Mouse (Mus musculus) CH12.LX (cell line): ENCODE data around the gene C2cd4b. TPM values are rescaled to one million over a fixed set of nuclear protein-coding genes. Genes with fewer than 3 reads are reported as not detected.

Source experiments
- DNase-seq: peaks from one replicate; pipeline ENCODE4 v3.0.0-alpha.2; 2013; ENCODE audit errors: extremely low read depth
- H3K27ac ChIP-seq: 2 replicates; pipeline ENCODE4 v1.5.1; 2012; ENCODE audit warnings: low read depth, mild to moderate bottlenecking, control low read depth, moderate library complexity; ENCODE audit not compliant: insufficient read depth
- H3K27me3 ChIP-seq: replicated peaks from 2 replicates; pipeline ENCODE3; 2012; ENCODE audit warnings: inconsistent platforms
- H3K36me3 ChIP-seq, 2 experiments: replicated peaks in 1 of 2; 2 replicates each; pipeline versions ENCODE3 to v1.6.1; 2012; ENCODE audit warnings: inconsistent platforms in 1 of 2, low read length in 1 of 2, mild to moderate bottlenecking in 1 of 2, mixed read lengths in 1 of 2, moderate library complexity in 1 of 2; ENCODE audit not compliant: control insufficient read depth in 1 of 2, insufficient read depth in 1 of 2
- H3K4me1 ChIP-seq, 2 experiments: 2 replicates each; pipeline ENCODE4 v1.6.1; 2012; ENCODE audit warnings: inconsistent platforms in 1 of 2, moderate library complexity in 1 of 2; ENCODE audit not compliant: insufficient read depth in 2 of 2, control insufficient read depth in 1 of 2
- H3K4me2 ChIP-seq: 2 replicates; pipeline ENCODE4 v1.6.1; 2012; ENCODE audit warnings: low read depth, mild to moderate bottlenecking, control low read depth; ENCODE audit not compliant: poor library complexity, insufficient read depth, severe bottlenecking
- H3K4me3 ChIP-seq, 3 experiments: fragments of 150-350 bp in 1 of 3; sonication (generic) in 1 of 3; replicated peaks in 1 of 3; 2 replicates each; pipeline versions ENCODE3 to v1.5.1; 2011 to 2012; ENCODE audit warnings: low read depth in 2 of 3, low read length in 2 of 3, mild to moderate bottlenecking in 2 of 3, moderate library complexity in 2 of 3, control low read depth in 1 of 3, improper control_type of control experiment in 1 of 3, inconsistent platforms in 1 of 3, mixed read lengths in 1 of 3; ENCODE audit not compliant: poor library complexity in 1 of 3
- H3K79me2 ChIP-seq: replicated peaks from 2 replicates; pipeline ENCODE4 v1.6.1; 2012; ENCODE audit warnings: mild to moderate bottlenecking, moderate library complexity; ENCODE audit not compliant: control insufficient read depth, poor library complexity, insufficient read depth, severe bottlenecking; ENCODE audit errors: extremely low read depth
- H3K9ac ChIP-seq: 2 replicates; pipeline ENCODE4 v1.6.1; 2012; ENCODE audit warnings: low read depth, mild to moderate bottlenecking, control low read depth, moderate library complexity; ENCODE audit not compliant: insufficient read depth
- H3K9me3 ChIP-seq: replicated peaks from 2 replicates; pipeline ENCODE3; 2012; ENCODE audit warnings: low read length, inconsistent platforms, mixed read lengths
- BHLHE40 ChIP-seq: IDR thresholded peaks from 2 replicates; pipeline ENCODE4 v1.6.1; 2011; ENCODE audit warnings: mild to moderate bottlenecking, low read depth, low read length, improper control_type of control experiment
- CHD2 ChIP-seq: IDR thresholded peaks from 2 replicates; pipeline ENCODE4 v1.6.1; 2011; ENCODE audit warnings: low read length, improper control_type of control experiment
- CTCF ChIP-seq, 2 experiments: IDR thresholded peaks in 1 of 2; conservative IDR thresholded peaks in 1 of 2; 2 replicates each; pipeline ENCODE4 v1.5.1; 2011 to 2012; ENCODE audit warnings: low read depth in 2 of 2, low read length in 2 of 2, improper control_type of control experiment in 1 of 2, inconsistent platforms in 1 of 2, mild to moderate bottlenecking in 1 of 2, moderate library complexity in 1 of 2
- E2F4 ChIP-seq: IDR thresholded peaks from 2 replicates; pipeline ENCODE4 v1.6.1; 2011; ENCODE audit warnings: low read depth, low read length, improper control_type of control experiment; ENCODE audit not compliant: insufficient replicate concordance
- ELF1 ChIP-seq: IDR thresholded peaks from 2 replicates; pipeline ENCODE4 v1.6.1; 2014; ENCODE audit warnings: low read depth, mild to moderate bottlenecking, inconsistent platforms, low read length, improper control_type of control experiment
- EP300 ChIP-seq: IDR thresholded peaks from 2 replicates; pipeline ENCODE4 v1.6.1; 2011; ENCODE audit warnings: low read length, improper control_type of control experiment
- ETS1 ChIP-seq: conservative IDR thresholded peaks from 2 replicates; pipeline ENCODE4 v1.6.1; 2012; ENCODE audit warnings: low read depth, mild to moderate bottlenecking, inconsistent platforms, low read length, improper control_type of control experiment, moderate library complexity
- GABPA ChIP-seq: IDR thresholded peaks from 2 replicates; pipeline ENCODE4 v1.6.1; 2012; ENCODE audit warnings: low read depth, low read length, improper control_type of control experiment, inconsistent platforms; ENCODE audit not compliant: insufficient replicate concordance
- IRF4 ChIP-seq: IDR thresholded peaks from 2 replicates; pipeline ENCODE4 v1.6.1; 2014; ENCODE audit warnings: low read depth, mild to moderate bottlenecking, inconsistent platforms, low read length, improper control_type of control experiment
- JUND ChIP-seq: conservative IDR thresholded peaks from 2 replicates; pipeline ENCODE4 v1.6.1; 2011; ENCODE audit warnings: low read depth, low read length, improper control_type of control experiment
- MAFK ChIP-seq: IDR thresholded peaks from 2 replicates; pipeline ENCODE4 v1.6.1; 2011; ENCODE audit warnings: low read length, improper control_type of control experiment; ENCODE audit not compliant: insufficient replicate concordance
- MAX ChIP-seq: IDR thresholded peaks from 2 replicates; pipeline ENCODE4 v1.6.1; 2011; ENCODE audit warnings: low read length, improper control_type of control experiment
- MAZ ChIP-seq: IDR thresholded peaks from 2 replicates; pipeline ENCODE4 v1.6.1; 2012; ENCODE audit warnings: low read depth, mild to moderate bottlenecking, inconsistent platforms, low read length, improper control_type of control experiment, moderate library complexity
- MEF2A ChIP-seq: IDR thresholded peaks from 2 replicates; pipeline ENCODE4 v1.6.1; 2014; ENCODE audit warnings: low read depth, mild to moderate bottlenecking, inconsistent platforms, low read length, improper control_type of control experiment, borderline replicate concordance
- MYC ChIP-seq: IDR thresholded peaks from 2 replicates; pipeline ENCODE4 v1.6.1; 2011; ENCODE audit warnings: low read depth, mild to moderate bottlenecking, improper control_type of control experiment, low read length
- NELFE ChIP-seq: IDR thresholded peaks from 2 replicates; pipeline ENCODE4 v1.6.1; 2011; ENCODE audit warnings: low read depth, low read length, improper control_type of control experiment
- NRF1 ChIP-seq: IDR thresholded peaks from 2 replicates; pipeline ENCODE4 v1.6.1; 2014; ENCODE audit warnings: low read depth, mild to moderate bottlenecking, inconsistent platforms, low read length, improper control_type of control experiment, moderate library complexity
- PAX5 ChIP-seq: IDR thresholded peaks from 2 replicates; pipeline ENCODE4 v1.6.1; 2012; ENCODE audit warnings: low read length, inconsistent platforms, mixed read lengths
- POLR2A ChIP-seq: IDR thresholded peaks from 2 replicates; pipeline ENCODE4 v1.6.1; 2011; ENCODE audit warnings: low read depth, mild to moderate bottlenecking, improper control_type of control experiment, low read length
- POLR2AphosphoS2 ChIP-seq: IDR thresholded peaks from 2 replicates; pipeline ENCODE4 v1.6.1; 2011; ENCODE audit warnings: low read depth, low read length, improper control_type of control experiment
- RAD21 ChIP-seq: IDR thresholded peaks from 2 replicates; pipeline ENCODE4 v1.6.1; 2011; ENCODE audit warnings: low read depth, mild to moderate bottlenecking, low read length, improper control_type of control experiment, moderate library complexity
- RCOR1 ChIP-seq: conservative IDR thresholded peaks from 2 replicates; pipeline ENCODE4 v1.6.1; 2012; ENCODE audit warnings: low read depth, mild to moderate bottlenecking, inconsistent platforms, low read length, improper control_type of control experiment
- SIN3A ChIP-seq: IDR thresholded peaks from 2 replicates; pipeline ENCODE4 v1.6.1; 2012; ENCODE audit warnings: low read length, improper control_type of control experiment, inconsistent platforms
- SMC3 ChIP-seq: IDR thresholded peaks from 2 replicates; pipeline ENCODE4 v1.6.1; 2011; ENCODE audit warnings: low read depth, low read length, improper control_type of control experiment
- TCF12 ChIP-seq: IDR thresholded peaks from 2 replicates; pipeline ENCODE4 v1.6.1; 2014; ENCODE audit warnings: low read depth, mild to moderate bottlenecking, inconsistent platforms, low read length, improper control_type of control experiment
- ZC3H11A ChIP-seq: IDR thresholded peaks from 2 replicates; pipeline ENCODE4 v1.6.1; 2012; ENCODE audit warnings: low read depth, mild to moderate bottlenecking, inconsistent platforms, low read length, improper control_type of control experiment
- ZMIZ1 ChIP-seq: IDR thresholded peaks from 2 replicates; pipeline ENCODE4 v1.6.1; 2012; ENCODE audit warnings: low read depth, mild to moderate bottlenecking, inconsistent platforms, low read length, improper control_type of control experiment
- ZNF384 ChIP-seq: IDR thresholded peaks from 2 replicates; pipeline ENCODE4 v1.6.1; 2012; ENCODE audit warnings: low read depth, low read length, improper control_type of control experiment, inconsistent platforms
- dilution Hi-C: fragments of 300-500 bp; cut with MboI; formaldehyde crosslinking; loops from 2 replicates; pipeline ENCODE4 v1.14.3; 2020; ENCODE audit warnings: low sequenced_read_pairs; ENCODE audit not compliant: extremely low pct_unique_long_range_greater_than_20kb, extremely low pct_ligation_motif_present
- in situ Hi-C: fragments of 300-500 bp; cut with MboI; formaldehyde crosslinking; loops from 3 replicates; pipeline ENCODE4 v1.14.3; 2019; ENCODE audit warnings: low sequenced_read_pairs, low pct_ligation_motif_present, low pct_unique_long_range_greater_than_20kb, mixed read lengths
- polyA plus RNA-seq: library from polyadenylated mRNA; unstranded; fragments of >175 nt; gene quantifications from 2 replicates; pipeline ENCODE4 v1.2.1, GENCODE M21; 2012; ENCODE audit warnings: low read depth; ENCODE audit not compliant: insufficient read length
- total RNA-seq, 2 experiments: library from RNA; depleted of rRNA; stranded (reverse); fragments of 300-350 nt in 1 of 2; fragments of >200 nt in 1 of 2; gene quantifications; 2 replicates each; pipeline ENCODE4 v1.2.3; 2012 to 2014

The C2cd4b gene
- total RNA-seq (2012; rRNA removed) (not detected in 2 replicates), total RNA-seq (2014; rRNA removed) (not detected in 2 replicates), polyA plus RNA-seq (not detected in 2 replicates)

DNA sequence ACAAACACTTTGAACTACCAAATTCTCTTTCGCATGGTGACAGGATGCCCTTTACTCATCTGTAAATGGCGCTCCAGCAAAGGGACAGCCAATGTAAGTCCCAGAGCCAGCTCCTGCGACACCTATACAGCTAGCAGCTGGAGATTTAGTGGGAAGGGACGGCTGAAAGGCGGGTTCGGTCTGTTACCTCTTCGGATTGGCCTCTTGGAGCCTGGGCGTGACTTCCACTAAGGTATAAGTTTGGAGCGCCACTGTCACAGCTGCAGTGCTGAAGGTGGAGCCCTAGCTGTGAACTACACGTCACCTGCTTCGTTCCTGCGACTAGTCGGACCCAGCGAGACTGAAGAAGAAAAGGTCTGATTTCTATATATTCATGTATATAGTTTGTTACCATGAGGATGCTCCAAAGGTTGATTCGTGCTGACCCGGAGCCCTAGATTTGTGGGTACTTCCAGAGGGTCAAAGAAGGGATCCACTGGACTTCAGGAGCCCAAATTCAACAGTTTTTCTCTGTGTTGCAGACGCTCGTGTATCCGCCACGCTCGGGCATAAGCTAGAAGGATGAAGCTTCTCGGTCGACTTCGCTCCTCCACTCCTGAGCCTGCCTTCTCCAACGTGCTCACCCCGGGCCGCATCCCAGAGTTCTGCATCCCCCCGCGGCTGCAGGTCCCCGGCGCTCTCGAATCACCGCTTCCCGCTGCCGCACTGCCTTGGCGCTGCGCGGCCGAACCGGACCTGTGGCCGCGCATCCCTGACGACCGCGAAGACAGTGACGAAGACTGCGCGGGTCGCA lies at the start of gene C2cd4b:
TSS of gene C2cd4b (plus strand) at position 275 of the 793 bp plus-strand sequence.
- dilution Hi-C loops: no loop called here
- no peak for DNase-seq
- H3K9ac ChIP-seq: no peak within 1 kb of the TSS
- no peak within 1 kb of the TSS for H3K4me2 ChIP-seq
- no peaks in the 10 kb centered on the region for H3K79me2 ChIP-seq
- no peak within 1 kb of the TSS for H3K4me3 ChIP-seq
- in situ Hi-C loops: no loop called here
- H3K27ac ChIP-seq: no peak within 1 kb of the TSS
- H3K4me1 ChIP-seq: no peaks in the 10 kb centered on the region
- H3K9me3 ChIP-seq: peaks cover 19% of the 10 kb centered on the region
- no peaks in the 10 kb centered on the region for H3K27me3 ChIP-seq
- H3K36me3 ChIP-seq: no peaks in the 10 kb centered on the region
- TF ChIP-seq MAX (no peak), SMC3 (no peak), EP300 (no peak), GABPA (no peak), JUND (no peak), MAFK (no peak), POLR2A (no peak)

DNA sequence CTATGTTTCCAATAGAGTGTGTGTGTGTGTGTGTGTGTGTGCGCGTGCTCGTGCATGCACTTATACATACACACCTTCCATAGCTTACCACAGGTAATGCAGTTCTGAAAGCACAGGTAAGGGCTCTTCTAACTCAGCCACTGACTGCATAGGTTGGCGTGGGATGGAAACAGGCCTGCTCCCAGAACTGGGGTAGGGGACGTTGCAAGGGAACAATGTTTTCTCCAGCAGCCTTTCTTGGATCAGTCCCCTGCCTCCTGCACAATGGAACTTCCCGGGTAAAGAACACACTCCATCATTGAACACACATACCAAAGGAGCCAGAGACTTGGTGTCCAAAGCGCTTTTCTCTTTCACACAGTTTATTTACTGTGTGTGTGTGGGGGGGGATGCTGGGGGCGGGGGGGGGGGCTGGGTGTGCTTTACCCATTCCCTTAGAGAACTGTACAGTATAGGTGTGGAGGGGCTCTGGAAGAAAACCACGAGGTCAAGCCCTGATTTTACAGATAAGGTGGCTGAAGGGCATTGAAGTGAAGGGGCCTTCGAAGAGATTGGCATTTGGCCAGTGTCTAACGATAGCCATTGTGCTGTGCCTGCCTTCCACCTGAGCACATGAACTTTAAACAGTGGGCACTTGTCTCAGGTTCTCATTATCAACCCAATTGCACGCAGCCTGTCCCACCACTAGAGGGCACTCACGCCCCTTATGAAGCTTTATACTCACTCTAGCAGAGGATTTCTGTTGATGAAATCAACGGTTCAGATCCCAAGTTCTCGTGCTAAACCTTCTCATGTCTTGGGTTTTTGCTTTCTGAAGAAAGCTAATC lies 48.0 kb upstream of the C2cd4b start:
- peak; percentile 79 for DNase-seq
- Histone ChIP-seq H3K4me1 (peaks cover 4 to 15% of the 10 kb centered on the region in 2 experiments), H3K36me3 (no peaks in the 10 kb centered on the region), H3K27me3 (no peaks in the 10 kb centered on the region), H3K4me3 (no peak overlapping the region)
- TF ChIP-seq SIN3A (no peak), CHD2 (no peak), NRF1 (no peak), ETS1 (no peak), MAX (no peak), IRF4 (no peak), ELF1 (no peak), POLR2A (no peak), ZMIZ1 (no peak), MEF2A (no peak), JUND (no peak), CTCF (conservative IDR thresholded peaks at IDR 0.05 in 1 of 2, IDR thresholded peaks at IDR 0.05 in 1 of 2; ENCODE audit: low read depth in 2 of 2, low read length in 2 of 2) (peak; percentile 93 to 94), BHLHE40 (no peak), MAZ (no peak), SMC3 (peak; percentile 82), POLR2AphosphoS2 (no peak), ZNF384 (no peak), E2F4 (no peak), PAX5 (no peak), ZC3H11A (0 out of 2 replicates have a peak, but pooled peaks have one; percentile 12), NELFE (no peak; the same call in 1 of the 2 replicates), MYC (no peak), RCOR1 (no peak), RAD21 (peak; percentile 82), EP300 (no peak), TCF12 (no peak)
- TF ChIP-seq, all 38 proteins: peak for 4
- H3K79me2 ChIP-seq: no peaks in the 10 kb centered on the region
- H3K4me2 ChIP-seq: peak overlapping the region; percentile 77
- H3K9ac ChIP-seq: no peak overlapping the region; the same call in 1 of the 2 replicates
- dilution Hi-C loops (no loop called here), in situ Hi-C loops (no loop called here)
- H3K9me3 ChIP-seq: no peaks in the 10 kb centered on the region
- no peak overlapping the region for H3K27ac ChIP-seq
